Mouse (Mus musculus): Measurements from ENCODE around the gene Fabp6.

Gene Fabp6

DNA sequence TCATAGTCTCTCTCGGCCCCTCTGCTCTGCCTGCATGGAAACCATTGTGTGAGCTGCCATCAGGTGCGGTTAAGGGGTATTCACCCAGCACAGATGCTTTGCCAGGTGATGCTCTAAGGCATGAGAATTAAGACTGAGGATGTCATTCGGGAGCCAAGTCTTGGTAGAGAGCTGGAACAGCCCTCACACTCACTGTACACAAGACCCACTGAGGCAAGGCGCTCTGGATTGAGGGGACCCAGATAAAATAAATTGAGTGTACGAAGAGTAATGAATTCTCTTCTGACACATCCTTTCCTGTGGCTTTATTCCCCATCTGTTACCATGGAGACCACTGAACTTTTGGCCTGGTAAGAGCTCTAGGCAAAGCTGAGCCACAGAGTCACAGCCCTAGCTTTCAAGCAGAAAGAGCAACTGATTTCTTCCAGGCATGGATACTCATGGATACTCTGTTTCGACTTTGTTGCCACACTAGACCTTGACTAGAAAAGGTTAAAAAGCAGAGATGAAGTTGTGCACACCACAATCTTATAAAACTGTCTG lies 11.7 kb downstream of the Fabp6 start:
- no peak for DNase-seq (ENCODE audit: low spot score)

- DNase-seq (ENCODE audit: low spot score), result peak; percentile 92
Observed at GRCm38 (mm10) chr11:43586324-43587090, 14.8 kb downstream of the Fabp6 start, which contains the start of gene 4933415A04Rik. Gene 4933415A04Rik (plus strand): TSS chr11:43587040.

DNA sequence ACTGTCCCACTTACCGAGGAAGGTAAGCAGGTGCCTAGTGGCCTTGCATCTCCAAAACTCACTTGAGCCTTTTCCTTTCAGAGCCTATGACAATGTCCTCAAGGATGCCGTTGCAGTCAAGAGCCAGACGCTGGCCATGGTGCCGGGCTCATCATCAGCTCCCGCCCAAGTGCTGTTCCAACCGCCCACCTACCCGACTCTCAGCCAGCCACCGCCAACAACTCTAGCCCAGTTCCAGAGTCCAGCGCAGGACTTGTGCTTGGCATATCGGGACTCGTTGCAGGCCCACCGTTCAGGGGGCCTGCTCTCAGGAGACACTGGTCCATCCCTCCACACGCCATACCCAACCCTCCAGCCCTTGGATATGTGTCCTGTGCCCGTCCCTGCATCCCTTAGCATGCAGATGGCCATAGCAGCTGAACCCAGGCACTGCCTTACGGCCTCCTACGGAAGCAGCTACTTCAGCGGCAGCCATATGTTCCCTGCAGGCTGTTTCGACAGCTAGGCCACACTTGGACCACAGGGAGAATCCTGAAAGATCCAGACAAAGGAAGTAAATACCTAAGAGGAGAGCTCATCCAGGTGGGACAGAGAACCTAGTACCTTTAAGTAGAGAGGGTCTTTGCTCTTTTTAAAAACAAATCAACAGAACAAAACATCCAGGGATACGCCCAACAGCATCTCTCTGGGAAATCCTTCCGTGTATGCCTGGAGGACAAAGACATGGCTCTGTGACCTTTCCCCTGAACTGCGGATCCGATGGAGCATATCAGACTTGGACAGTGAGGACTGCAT lies 15.9 kb downstream of the Fabp6 start:
- DNase-seq (ENCODE audit: low spot score), result no peak

DNA sequence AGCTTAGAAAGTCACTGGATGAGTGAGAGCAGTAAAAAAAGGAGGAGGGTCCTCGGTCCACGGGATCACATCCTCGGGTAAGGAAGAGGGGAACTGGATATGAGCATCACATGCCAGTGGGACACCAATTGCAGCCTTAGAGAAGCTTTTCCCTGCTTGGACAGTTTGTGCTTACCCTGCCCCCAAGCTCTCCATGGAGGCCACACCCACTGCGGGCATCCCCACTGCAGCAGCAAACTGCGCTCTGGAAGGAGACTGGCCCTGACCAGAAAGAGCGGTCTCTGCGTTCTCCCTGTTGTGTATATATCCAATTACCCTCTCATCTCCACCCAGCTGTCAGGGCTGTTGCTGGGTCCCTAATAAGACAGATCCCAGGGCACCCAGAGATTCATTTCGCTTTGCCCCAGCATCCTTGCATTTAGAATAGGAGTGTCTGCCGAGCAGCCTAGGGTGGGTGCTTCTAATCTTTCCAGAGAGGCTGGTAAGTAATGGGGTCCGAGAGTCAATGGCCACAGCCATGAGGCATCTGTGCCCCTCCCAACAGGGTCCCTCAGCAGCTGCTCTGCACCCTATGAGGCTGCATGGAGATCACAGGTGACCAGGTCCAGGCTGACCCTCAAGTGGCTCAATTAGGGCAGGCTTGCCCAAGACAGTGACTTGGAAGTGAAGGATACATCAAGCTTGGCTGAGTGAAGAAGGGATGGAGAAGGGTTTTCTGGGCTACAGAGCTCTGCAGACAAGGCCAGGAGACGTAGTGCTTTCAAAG lies 23.4 kb downstream of the Fabp6 start:
- DNase-seq (ENCODE audit: low spot score), result no peak

DNA sequence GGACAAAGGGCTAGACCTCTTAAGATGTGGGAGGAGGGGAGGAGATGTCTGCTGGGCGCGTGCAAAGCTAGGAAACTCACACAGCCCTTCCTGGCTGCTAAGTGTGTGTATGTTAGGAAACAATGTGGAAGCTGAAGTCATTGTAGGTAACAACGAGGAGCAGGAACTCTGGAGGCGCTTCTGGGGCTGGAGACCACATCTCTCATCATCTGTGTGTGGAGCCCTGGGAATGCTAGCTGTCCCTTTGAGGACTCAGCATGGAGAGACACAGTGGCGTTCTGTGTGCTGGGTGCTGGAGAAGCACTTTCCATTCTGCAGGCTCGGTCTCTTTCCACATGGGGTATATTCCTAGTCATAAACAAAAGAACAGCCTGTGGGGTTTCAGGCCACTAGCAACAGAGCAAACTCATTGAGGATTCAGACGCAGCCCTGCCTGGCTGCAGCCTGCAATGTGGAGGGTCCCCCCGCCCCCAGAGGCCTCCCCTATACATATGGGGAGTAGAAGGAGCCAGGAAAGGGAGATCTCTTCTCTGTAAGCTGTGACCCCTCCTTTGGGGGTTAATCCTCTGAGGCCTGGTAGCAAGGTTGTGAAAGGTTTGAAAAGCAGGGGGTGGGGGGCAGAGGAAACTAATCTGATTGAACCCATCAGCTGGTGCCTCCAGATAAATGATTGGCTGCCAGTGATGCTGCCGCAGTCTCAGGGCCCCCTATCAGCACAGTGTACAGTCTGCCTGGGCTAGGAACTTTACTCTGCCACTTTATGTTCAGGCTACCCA lies 25.8 kb downstream of the Fabp6 start:
- DNase-seq (ENCODE audit: low spot score), result peak; percentile 61

DNA sequence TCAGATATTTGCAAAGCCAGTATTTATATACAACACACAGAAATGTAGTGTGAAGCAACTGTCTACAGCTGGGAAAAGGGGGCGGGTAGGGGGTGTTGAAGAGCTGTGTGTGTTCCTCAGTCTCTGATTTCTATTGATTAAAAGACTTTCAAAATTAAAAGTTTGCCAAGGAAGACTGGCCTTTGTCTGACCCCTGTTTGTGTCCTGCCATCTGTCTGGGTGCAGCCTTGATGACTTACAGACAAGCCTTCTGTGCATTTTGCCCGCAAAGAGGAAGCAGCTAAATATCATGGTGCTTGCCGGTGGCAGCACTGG lies 26.3 kb downstream of the Fabp6 start:
- no peak for DNase-seq (ENCODE audit: low spot score)

DNA sequence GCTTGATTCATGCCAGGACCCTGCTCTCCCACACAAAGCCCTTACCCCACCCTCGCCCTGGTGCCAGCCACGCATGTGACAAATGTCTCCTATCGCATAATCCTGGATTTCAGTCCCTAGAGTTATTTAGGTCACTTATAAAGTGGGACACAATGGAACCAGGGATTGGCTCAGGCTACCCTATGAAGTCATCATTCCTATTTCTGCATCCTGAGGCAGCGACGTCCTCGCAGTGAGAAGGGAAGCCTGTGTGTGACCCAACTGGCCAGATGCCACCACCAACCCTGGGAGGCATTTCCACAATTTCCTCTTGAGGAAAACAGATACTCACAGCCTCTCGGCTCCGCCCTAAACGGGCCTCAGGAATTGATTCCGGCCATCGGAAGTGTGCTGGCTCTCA lies 31.7 kb downstream of the Fabp6 start:
- no peak for DNase-seq (ENCODE audit: low spot score)

GRCm38 (mm10) chr11:43569188-43569587 lies 32.2 kb downstream of the Fabp6 start:
- DNase-seq (ENCODE audit: low spot score), result no peak

- DNase-seq (ENCODE audit: low spot score), result peak; percentile 69
Observed at GRCm38 (mm10) chr11:43568263-43568662, 33.1 kb downstream of the Fabp6 start.

- DNase-seq (ENCODE audit: low spot score), result no peak
Observed at GRCm38 (mm10) chr11:43566696-43567095, 34.6 kb downstream of the Fabp6 start.

GRCm38 (mm10) chr11:43565852-43566251 lies 35.5 kb downstream of the Fabp6 start:
- peak; percentile 46 for DNase-seq (ENCODE audit: low spot score)

- no peak for DNase-seq (ENCODE audit: low spot score)
Observed at GRCm38 (mm10) chr11:43565414-43565813, 35.9 kb downstream of the Fabp6 start.

- no peak for DNase-seq (ENCODE audit: low spot score)
Observed at GRCm38 (mm10) chr11:43563654-43564244, 37.6 kb downstream of the Fabp6 start.

DNA sequence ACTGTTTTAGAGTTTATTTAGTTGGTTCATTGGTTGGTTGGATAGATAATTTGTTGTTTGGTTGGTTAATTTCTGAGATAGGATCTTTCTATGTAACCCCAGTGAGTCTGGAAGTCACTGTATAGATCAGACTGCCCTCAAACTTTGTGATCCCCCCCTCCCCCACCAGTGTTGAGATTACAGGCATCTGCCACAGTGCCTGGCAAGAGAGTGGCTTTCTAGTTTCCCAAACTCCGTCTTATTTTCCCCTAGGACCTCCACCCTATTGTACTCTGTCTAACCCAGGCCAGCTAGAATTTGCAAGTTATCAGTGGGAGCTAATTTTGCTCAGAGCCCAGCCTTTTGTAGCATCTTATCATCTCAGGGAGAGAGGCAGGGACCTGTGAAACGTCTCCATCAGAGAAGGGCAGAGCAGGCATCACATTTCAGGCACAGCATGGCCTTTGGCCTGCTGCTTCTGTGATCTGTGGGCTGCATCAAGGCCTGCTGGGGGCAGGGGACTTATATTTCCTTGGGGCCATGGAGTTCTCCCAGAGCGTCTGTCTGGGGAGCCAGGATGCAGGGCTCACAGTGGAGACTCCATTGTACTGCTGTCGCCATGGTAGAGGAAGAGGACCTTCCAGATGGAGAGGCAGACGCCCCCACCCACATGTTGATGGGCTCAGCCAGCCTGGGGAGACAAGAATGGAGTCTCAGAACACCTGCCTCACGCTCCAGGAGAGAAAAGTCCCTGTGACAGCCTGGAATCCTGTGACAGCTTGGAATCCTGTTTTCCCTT lies 41.6 kb downstream of the Fabp6 start:
- peak; percentile 35 for DNase-seq (ENCODE audit: low spot score)

DNA sequence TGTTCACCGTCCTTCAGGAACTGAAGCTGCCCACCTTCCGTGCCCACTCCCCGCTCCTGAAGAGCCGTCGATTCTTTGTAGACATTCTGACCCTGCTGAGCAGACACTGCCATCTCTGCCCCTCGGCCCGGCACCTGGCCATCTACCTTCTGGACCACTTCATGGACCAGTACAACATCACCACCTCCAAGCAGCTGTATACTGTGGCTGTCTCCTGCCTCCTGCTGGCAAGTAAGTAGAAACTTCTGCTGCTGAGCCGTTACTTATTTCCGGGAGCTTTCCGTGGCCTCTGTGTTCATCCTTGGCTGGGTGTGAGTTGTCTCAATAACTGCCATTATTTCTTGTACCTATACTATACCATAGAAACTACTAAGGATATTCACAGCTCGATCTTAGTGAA lies 44.8 kb downstream of the Fabp6 start:
- no peak for DNase-seq (ENCODE audit: low spot score)

DNA sequence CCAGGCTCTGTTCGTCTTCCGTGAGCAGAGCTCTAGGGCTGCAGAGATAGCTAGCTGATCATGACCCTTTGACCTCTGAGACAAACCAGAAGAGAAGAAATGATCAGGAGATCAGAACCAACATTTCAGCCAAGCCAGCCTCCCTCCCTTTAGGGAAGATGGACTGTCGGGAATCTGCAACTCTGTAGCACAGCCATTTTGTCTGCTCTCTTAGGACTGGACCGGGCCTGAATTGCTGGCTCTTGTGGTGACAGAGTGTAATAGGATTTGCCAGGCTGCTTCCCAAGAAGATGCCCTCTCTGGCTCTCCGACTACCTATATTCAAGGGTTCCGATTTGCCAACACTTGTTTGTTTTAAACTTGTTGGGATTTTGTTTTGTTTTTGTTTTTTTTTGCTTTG lies 48.7 kb downstream of the Fabp6 start:
- DNase-seq (ENCODE audit: low spot score), result no peak

DNA sequence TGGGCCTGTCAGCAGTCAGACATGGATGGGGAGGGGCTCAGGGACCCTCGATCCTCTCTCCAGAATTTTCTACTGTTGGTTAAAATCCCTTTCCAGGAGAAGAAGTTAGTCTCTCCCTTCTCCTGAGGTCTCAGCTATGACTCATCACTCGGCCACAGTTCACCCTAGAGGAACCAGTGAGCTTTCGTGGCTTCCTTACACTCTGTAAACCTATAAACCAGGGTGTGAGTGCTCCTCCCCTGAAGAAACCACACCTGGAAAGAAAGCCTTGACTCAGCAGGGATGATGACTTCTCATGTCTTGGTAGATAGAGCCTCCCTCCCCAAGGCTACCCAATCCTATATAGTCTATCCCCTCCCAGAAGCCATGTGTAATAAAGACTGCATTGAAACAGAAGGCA lies 49.6 kb downstream of the Fabp6 start:
- no peak for DNase-seq (ENCODE audit: low spot score)

DNA sequence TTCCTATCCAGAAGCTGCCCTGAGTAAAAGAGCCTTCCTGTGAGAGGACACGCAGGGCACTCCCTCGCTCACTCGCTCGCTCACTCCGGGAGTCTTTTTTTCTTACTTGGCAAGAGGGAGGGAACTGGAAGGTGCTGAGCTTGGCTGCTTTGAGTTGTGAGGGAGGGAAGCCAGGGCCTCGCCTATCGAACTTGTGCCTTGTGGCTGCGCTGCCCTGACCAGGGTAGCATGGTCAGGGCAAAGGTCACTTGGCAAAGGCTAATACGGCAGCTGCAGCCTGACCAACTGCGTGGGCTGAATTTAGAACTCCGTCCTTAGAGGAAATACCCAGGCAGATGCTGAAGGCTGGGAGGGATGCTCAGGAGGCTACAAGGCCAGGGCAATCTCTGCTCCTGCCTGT lies 51.6 kb downstream of the Fabp6 start:
- no peak for DNase-seq (ENCODE audit: low spot score)

DNA sequence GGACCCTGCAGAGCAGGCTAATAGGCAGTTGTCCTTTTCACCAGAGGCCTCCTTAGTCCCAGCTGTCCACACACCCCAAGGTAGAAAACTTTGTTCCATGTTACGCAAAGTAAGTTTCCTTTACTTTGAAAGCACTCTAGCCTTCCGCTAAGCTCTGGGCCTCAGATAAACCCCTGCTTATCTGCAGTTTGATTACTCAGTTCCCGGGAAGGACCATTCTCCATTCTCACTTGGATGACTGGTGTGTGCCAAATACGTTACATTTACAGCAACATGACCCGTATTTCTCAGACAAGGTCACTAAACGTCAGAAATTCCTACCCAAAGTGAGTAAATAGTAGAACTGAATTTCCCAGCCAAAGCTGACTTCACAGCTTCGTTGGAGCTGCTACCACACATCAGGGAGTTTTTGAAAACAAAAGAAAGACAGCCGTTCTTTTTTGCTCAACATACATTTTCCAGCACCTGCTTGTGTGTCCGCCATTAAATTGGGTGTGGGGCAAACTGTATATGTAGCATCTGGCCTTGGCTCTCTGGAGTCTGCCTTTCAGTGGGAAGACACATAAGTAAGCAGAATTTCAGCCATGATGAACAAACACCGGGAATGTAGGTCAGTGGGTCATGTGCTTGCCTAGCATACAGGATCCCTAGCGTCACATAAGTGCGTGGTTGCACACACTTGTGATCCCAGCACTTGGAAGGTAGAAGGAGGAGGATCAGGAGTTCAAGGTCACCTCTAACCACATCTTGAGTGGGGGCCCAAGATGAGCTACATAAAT lies 52.5 kb downstream of the Fabp6 start:
- peak; percentile 64 for DNase-seq (ENCODE audit: low spot score)

- DNase-seq (ENCODE audit: low spot score), result peak; percentile 84
Observed at GRCm38 (mm10) chr11:43548148-43548547, 53.2 kb downstream of the Fabp6 start.
